Mouse (Mus musculus) liver, adult 2 months (tissue): ENCODE measurements around the gene Sec61g.

Source experiments
- CTCF ChIP-seq: fragments of 200-500 bp; IDR thresholded peaks from 2 replicates; pipeline ENCODE4 v1.5.1; 2011; ENCODE audit warnings: low read depth, low read length, control low read depth
- POLR2A ChIP-seq: fragments of 200-500 bp; IDR thresholded peaks from 2 replicates; pipeline ENCODE4 v1.6.1; 2011; ENCODE audit warnings: low read length, control low read depth; ENCODE audit not compliant: insufficient read depth; ENCODE audit errors: extremely low read depth

- no peak for TF ChIP-seq CTCF
- no peak for TF ChIP-seq POLR2A
Observed at GRCm38 (mm10) chr11:16502744-16503143, 5.5 kb downstream of the Sec61g start.
